9 mouse cellular contexts compared by ENCODE assay signal in the genomic region with DNA sequence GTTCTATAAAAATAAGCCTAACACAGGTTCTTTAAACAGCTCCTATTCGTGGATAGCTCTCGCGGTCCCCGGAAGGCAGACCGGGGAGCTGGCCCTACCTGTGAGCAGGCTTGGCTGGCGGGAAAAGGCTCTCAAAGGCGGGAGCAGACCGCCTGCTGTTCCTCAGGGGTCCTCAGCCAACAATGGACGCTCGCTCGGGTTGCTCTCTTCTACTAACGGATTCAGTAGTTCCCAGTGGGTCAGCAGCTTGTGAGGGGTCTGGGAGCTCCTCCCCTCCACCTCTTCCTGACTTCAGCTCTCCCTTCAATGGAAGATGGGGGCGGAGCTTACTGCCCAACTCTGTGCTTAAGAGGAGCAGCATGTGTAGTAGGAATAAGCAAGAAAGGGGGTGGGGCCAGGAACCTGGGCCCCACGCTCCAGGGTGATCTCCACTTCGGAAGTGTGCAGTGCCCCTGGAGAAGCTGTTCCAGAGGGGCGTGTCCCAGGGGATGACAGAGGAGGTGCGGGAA. TPM values are rescaled to one million over a fixed set of nuclear protein-coding genes. Genes with fewer than 3 reads are reported as not detected.
DNase-seq lines count a peak whose midpoint lies in the region; ATAC-seq and TF ChIP-seq lines count a peak whose summit lies in the region.
"Had no signal": no experiment of that assay in that cellular context is flagged by ENCODE, and none has a peak within 500 bp of the region (broad histone marks: within the 10 kb centered on the region; RNA-seq: fewer than 3 reads in every experiment).

A gene (minus strand): TSS at position 51 of the 509 bp plus-strand sequence.

- peak; percentile 15 for DNase-seq in embryo, embryonic 10.5 days (ENCODE audit: low spot score)
- DNase-seq in embryo, embryonic 10 days (ENCODE audit: low spot score) = no peak
- peak; percentile 26 for DNase-seq in neural tube, embryonic 11.5 days (ENCODE audit: low spot score)
- no peak for DNase-seq in neural tube, embryonic 10.5 days (ENCODE audit: extremely low spot score, low spot score)
- DNase-seq in limb, embryonic 14.5 days (ENCODE audit: low spot score) = no peak
- DNase-seq in layer of hippocampus, postnatal 25 days (ENCODE audit: extremely low spot score in 1 of 2, low spot score in 1 of 2) = no peak
- no peak for DNase-seq in Muller cell, postnatal 12 days (ENCODE audit: inconsistent ontology term)

- H3K9ac ChIP-seq in neural tube, embryonic 11.5 days (ENCODE audit: low read length) = no peak within 1 kb of the TSS
- no peak within 1 kb of the TSS for H3K9ac ChIP-seq in limb, embryonic 14.5 days (ENCODE audit: low read depth, low read length, severe bottlenecking)
- no peak within 1 kb of the TSS for H3K9ac ChIP-seq in stomach, embryonic 14.5 days (replicated peaks; ENCODE audit: low read depth, low read length)

- ATAC-seq in neural tube, embryonic 11.5 days (ENCODE audit: insufficient read depth, low FRiP score, low TSS enrichment) = no peak
- no peak for ATAC-seq in limb, embryonic 14.5 days (ENCODE audit: low FRiP score, low read depth)
- ATAC-seq in stomach, embryonic 14.5 days (ENCODE audit: insufficient number of reproducible peaks, insufficient read depth, low FRiP score, low read depth) = no peak

- H3K27me3 ChIP-seq in neural tube, embryonic 11.5 days (ENCODE audit: control insufficient read depth, insufficient read depth, low read length) = peaks cover 35% of the 10 kb centered on the region
- peaks cover 43% of the 10 kb centered on the region for H3K27me3 ChIP-seq in limb, embryonic 14.5 days (ENCODE audit: control insufficient read depth, insufficient read depth, low read length)
- peaks cover 20% of the 10 kb centered on the region for H3K27me3 ChIP-seq in stomach, embryonic 14.5 days (ENCODE audit: control insufficient read depth, insufficient read depth, low read length)

- peak within 1 kb of the TSS; percentile 60 for H3K4me2 ChIP-seq in neural tube, embryonic 11.5 days (ENCODE audit: low read depth)
- peak within 1 kb of the TSS; percentile 39 for H3K4me2 ChIP-seq in limb, embryonic 14.5 days (replicated peaks; ENCODE audit: low read depth, low read length, severe bottlenecking)
- H3K4me2 ChIP-seq in stomach, embryonic 14.5 days (replicated peaks; ENCODE audit: low read depth, low read length) = peak within 1 kb of the TSS; percentile 39

- H3K27ac ChIP-seq in neural tube, embryonic 11.5 days (ENCODE audit: low read depth, low read length) = no peak within 1 kb of the TSS
- no peak within 1 kb of the TSS for H3K27ac ChIP-seq in limb, embryonic 14.5 days (replicated peaks; ENCODE audit: low read depth, low read length)
- no peak within 1 kb of the TSS for H3K27ac ChIP-seq in stomach, embryonic 14.5 days (ENCODE audit: low read length)

- 7% methylated on average over 17 of the region's 17 CpGs for WGBS in neural tube, embryonic 11.5 days
- 11% methylated on average over 17 of the region's 17 CpGs for WGBS in limb, embryonic 14.5 days
- whole genome bisulfite sequencing in stomach, embryonic 14.5 days = 9% methylated on average over 17 of the region's 17 CpGs

- no peak for TF ChIP-seq POLR2A in limb, embryonic 14.5 days (IDR thresholded peaks at IDR 0.05; ENCODE audit: borderline replicate concordance, extremely low read depth, insufficient read depth, insufficient read length)

- no peaks in the 10 kb centered on the region for H3K9me3 ChIP-seq in neural tube, embryonic 11.5 days (ENCODE audit: control insufficient read depth, low read length)
- no peaks in the 10 kb centered on the region for H3K9me3 ChIP-seq in limb, embryonic 14.5 days (ENCODE audit: control insufficient read depth, low read length)
- H3K9me3 ChIP-seq in stomach, embryonic 14.5 days (ENCODE audit: control insufficient read depth, low read depth, low read length) = no peaks in the 10 kb centered on the region

- no peaks in the 10 kb centered on the region for H3K36me3 ChIP-seq in neural tube, embryonic 11.5 days (ENCODE audit: control insufficient read depth, insufficient read depth, low read length)
- no peaks in the 10 kb centered on the region for H3K36me3 ChIP-seq in limb, embryonic 14.5 days (ENCODE audit: control insufficient read depth, insufficient read depth, low read length)
- H3K36me3 ChIP-seq in stomach, embryonic 14.5 days (ENCODE audit: control insufficient read depth, insufficient read depth, low read length) = no peaks in the 10 kb centered on the region

- no peaks in the 10 kb centered on the region; the same call in 1 of the 2 replicates for H3K4me1 ChIP-seq in neural tube, embryonic 11.5 days (ENCODE audit: control insufficient read depth, insufficient read depth, low read length)
- peaks cover 12% of the 10 kb centered on the region; the same call in 1 of the 2 replicates for H3K4me1 ChIP-seq in limb, embryonic 14.5 days (ENCODE audit: control insufficient read depth, insufficient read depth, low read length)
- H3K4me1 ChIP-seq in stomach, embryonic 14.5 days (ENCODE audit: control insufficient read depth, insufficient read depth, low read length) = peaks cover 4% of the 10 kb centered on the region; the same call in 1 of the 2 replicates

- peak within 1 kb of the TSS; percentile 31 for H3K4me3 ChIP-seq in neural tube, embryonic 11.5 days (ENCODE audit: low read depth, low read length)
- peak within 1 kb of the TSS; percentile 19 for H3K4me3 ChIP-seq in limb, embryonic 14.5 days (replicated peaks; ENCODE audit: low read length)
- H3K4me3 ChIP-seq in stomach, embryonic 14.5 days (ENCODE audit: low read depth, low read length) = peak within 1 kb of the TSS; percentile 9; the same call in 1 of the 2 replicates

RNA-seq across cellular contexts. Expression of the gene that starts here (rescaled TPM):
- polyA plus RNA-seq in neural tube, embryonic 11.5 days (2014; fragmentation: Nextera tagmentation; extraction: Ambion mirVana) = not detected in 2 replicates
- polyA plus RNA-seq in limb, embryonic 14.5 days (2012; rRNA removed) = not detected in 2 replicates
- polyA plus RNA-seq in limb, embryonic 14.5 days (2014; fragmentation: Nextera tagmentation; extraction: Ambion mirVana) = not detected in 2 replicates
- not detected in 2 replicates for polyA plus RNA-seq in stomach, embryonic 14.5 days (2014; fragmentation: Nextera tagmentation; extraction: Ambion mirVana)
- under 1 TPM; 0.23 to 0.27 TPM for total RNA-seq in layer of hippocampus, postnatal 25 days (2021)
- polyA plus RNA-seq: C2C12 had no signal

Comparison
In these comparisons a context has a peak if more than half of its experiments do, and no peak if none do; other contexts are left out.
1. Peak in DNase-seq, H3K4me3 ChIP-seq and H3K4me2 ChIP-seq in neural tube, embryonic 11.5 days; RNA of the gene not detected or under 1 TPM.